Mouse (Mus musculus) liver, postnatal 0 days (tissue): ENCODE results near the gene Grm4.

Experiments
- CTCF ChIP-seq: sonication (generic); IDR thresholded peaks from 2 replicates; pipeline ENCODE4 v1.5.1; 2016; ENCODE audit warnings: antibody characterized with exemption, low read depth
- EP300 ChIP-seq: IDR thresholded peaks from 2 replicates; pipeline ENCODE4 v1.6.1; 2016; ENCODE audit warnings: antibody characterized with exemption, low read depth, mild to moderate bottlenecking

- TF ChIP-seq CTCF (no peak), EP300 (no peak)
Observed at GRCm38 (mm10) chr17:27488173-27488823, 32.9 kb downstream of the Grm4 start.
